Mouse (Mus musculus): ENCODE data around the gene Fbxo34. TPM values are rescaled to one million over a fixed set of nuclear protein-coding genes. Genes with fewer than 3 reads are reported as not detected.

The Fbxo34 gene
- polyA plus RNA-seq (2021; fragmentation: Nextera tagmentation) = 50.9 and 65.2 TPM in 2 replicates
- long read RNA-seq, experiment 1, transcript Fbxo34-205 (3 exons, 2,993 nt) = major isoform, 168 of 375 reads
- long read RNA-seq, experiment 1, transcript Fbxo34-209 (3 exons, 373 nt) = minor isoform, 24 of 375 reads
- long read RNA-seq, experiment 1, transcript Fbxo34-201 (2 exons, 2,937 nt) = minor isoform, 99 of 375 reads
- long read RNA-seq, experiment 1, transcript Fbxo34-203 (4 exons, 3,132 nt) = minor isoform, 17 of 375 reads
- long read RNA-seq, experiment 1, partial matches to known transcripts = 33 of 375 reads
- long read RNA-seq, experiment 1, other reads (novel, unspliced or antisense) = 26 of 375 reads
- long read RNA-seq, experiment 2, transcript Fbxo34-201 (2 exons, 2,937 nt) = minor isoform, 20 of 105 reads
- long read RNA-seq, experiment 2, transcript Fbxo34-205 (3 exons, 2,993 nt) = major isoform, 32 of 105 reads
- long read RNA-seq, experiment 2, partial matches to known transcripts = 40 of 105 reads
- long read RNA-seq, experiment 2, other reads (novel, unspliced or antisense) = 6 of 105 reads

DNA sequence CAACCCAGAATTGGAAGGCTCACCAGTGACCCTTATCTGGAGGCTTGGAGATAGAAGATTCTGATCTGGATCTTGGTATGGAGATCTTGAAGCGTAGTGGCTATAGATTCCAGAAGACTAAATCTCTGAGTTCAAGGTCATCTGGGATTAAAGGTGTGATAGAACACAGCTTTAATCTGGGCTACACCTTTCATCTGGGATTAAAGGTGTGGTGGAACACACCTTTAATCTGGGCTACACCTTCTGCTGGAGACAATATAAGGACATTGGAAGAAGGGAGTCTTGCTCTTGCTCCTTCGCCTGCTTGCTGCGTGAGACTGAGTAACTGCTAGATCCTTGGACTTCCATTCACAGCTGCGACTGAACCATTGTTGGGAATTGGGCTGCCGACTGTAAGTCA, at the start of gene Fbxo34:
Gene Fbxo34 (plus strand): TSS at position 301 of the 400 bp plus-strand sequence.

GRCm38 (mm10) chr14:47417775-47418665, 32.2 kb upstream of the Fbxo34 start, which contains the start of gene Dlgap5:
Dlgap5 (minus strand) TSS chr14:47418407.

GRCm38 (mm10) chr14:47570549-47570948, 120.3 kb downstream of the Fbxo34 start, which contains the start of gene Atg14:
Atg14 (minus strand) TSS chr14:47570649.

Other genes starting within 250 kb of the Fbxo34 start
- 0.90 and 1.0 TPM in 2 replicates for gene Wdhd1, start 173.6 kb upstream of the Fbxo34 start, polyA plus RNA-seq (2021; fragmentation: Nextera tagmentation)
- gene Socs4, start 173.5 kb upstream of the Fbxo34 start, polyA plus RNA-seq (2021; fragmentation: Nextera tagmentation) = 3.8 and 7.3 TPM in 2 replicates
- gene Mapk1ip1l, start 152.2 kb upstream of the Fbxo34 start, polyA plus RNA-seq (2021; fragmentation: Nextera tagmentation) = 10.8 and 12.9 TPM in 2 replicates
- 1.7 and 2.0 TPM in 2 replicates for gene Lgals3, start 82.7 kb upstream of the Fbxo34 start, polyA plus RNA-seq (2021; fragmentation: Nextera tagmentation)
- 0.18 and 0.63 TPM in 2 replicates for gene Dlgap5, start 32.0 kb upstream of the Fbxo34 start, polyA plus RNA-seq (2021; fragmentation: Nextera tagmentation)
- 9.4 and 12.3 TPM in 2 replicates for gene Atg14, start 120.2 kb downstream of the Fbxo34 start, polyA plus RNA-seq (2021; fragmentation: Nextera tagmentation)
- gene Ktn1, start 198.0 kb downstream of the Fbxo34 start, polyA plus RNA-seq (2021; fragmentation: Nextera tagmentation) = 39.8 and 46.9 TPM in 2 replicates